Mouse (Mus musculus) forebrain, embryonic 12.5 days (tissue): Measurements from ENCODE around the gene Lpin3. TPM values are rescaled to one million over a fixed set of nuclear protein-coding genes. Genes with fewer than 3 reads are reported as not detected.
A peak's percentile ranks its signal among the peaks of the same experiment; 100 is the strongest.

Source experiments
- ATAC-seq: fragments of 200-750 bp; cut with Nextera tagmentation; 2 replicates; pipeline ENCODE4 v1.8.0; 2017; ENCODE audit warnings: moderate TSS enrichment; ENCODE audit not compliant: low FRiP score
- H3K27ac ChIP-seq: fragments of 300-500 bp; sonication (generic); 2 replicates; pipeline ENCODE4 v1.5.1; 2016; ENCODE audit warnings: mild to moderate bottlenecking
- H3K27me3 ChIP-seq: fragments of 300-500 bp; sonication (generic); 2 replicates; pipeline ENCODE4 v1.6.1; 2016; ENCODE audit warnings: mild to moderate bottlenecking
- H3K36me3 ChIP-seq: fragments of 300-500 bp; sonication (generic); replicated peaks from 2 replicates; pipeline ENCODE4 v1.6.1; 2016; ENCODE audit warnings: mild to moderate bottlenecking
- H3K4me1 ChIP-seq: fragments of 300-500 bp; sonication (generic); 2 replicates; pipeline ENCODE4 v1.6.1; 2016
- H3K4me2 ChIP-seq: fragments of 300-500 bp; sonication (generic); 2 replicates; pipeline ENCODE4 v1.6.1; 2016; ENCODE audit warnings: mild to moderate bottlenecking, moderate library complexity
- H3K4me3 ChIP-seq: fragments of 300-500 bp; sonication (generic); replicated peaks from 2 replicates; pipeline ENCODE4 v1.5.1; 2016; ENCODE audit warnings: mild to moderate bottlenecking
- H3K9ac ChIP-seq: fragments of 300-500 bp; sonication (generic); 2 replicates; pipeline ENCODE4 v1.6.1; 2016; ENCODE audit warnings: mild to moderate bottlenecking
- H3K9me3 ChIP-seq: fragments of 300-500 bp; sonication (generic); 2 replicates; pipeline ENCODE4 v1.6.1; 2016
- WGBS: fragments of 180-500 bp; shearing (Covaris S2); methylation state at CpG from one replicate; pipeline ENCODE4 v1.1.7; 2016; 5-methylcytosine and 5-hydroxymethylcytosine counted together
- polyA plus RNA-seq: library from polyadenylated mRNA; unstranded; fragments of >200 nt; fragmentation: Nextera tagmentation; extraction: Ambion mirVana; gene quantifications from 2 replicates; pipeline ENCODE4 v1.2.1, GENCODE M21; 2016

Lpin3 gene
- polyA plus RNA-seq, 1 experiment from 2014 or later: 0.28 TPM

GRCm38 (mm10) chr2:160871310-160871709 is 9.2 kb upstream of the Lpin3 start:
- no peaks in the 10 kb centered on the region for H3K27me3 ChIP-seq
- H3K36me3 ChIP-seq: no peaks in the 10 kb centered on the region
- WGBS: 79% methylated on average over 3 of the region's 3 CpGs
- no peak overlapping the region for H3K27ac ChIP-seq
- no peak overlapping the region for H3K9ac ChIP-seq
- peaks cover 9% of the 10 kb centered on the region; the same call in 1 of the 2 replicates for H3K4me1 ChIP-seq
- no peak for ATAC-seq
- peak overlapping the region; percentile 33 for H3K4me2 ChIP-seq
- H3K9me3 ChIP-seq: 0 out of 2 replicates have a peak, but pooled peaks cover 5% of the 10 kb centered on the region
- H3K4me3 ChIP-seq: no peak overlapping the region

GRCm38 (mm10) chr2:160872395-160872794 is 8.1 kb upstream of the Lpin3 start:
- peak; percentile 92 for ATAC-seq

GRCm38 (mm10) chr2:160872890-160873382 is 7.5 kb upstream of the Lpin3 start, which contains the start of gene Zhx3:
TSS of gene Zhx3 (minus strand) at chr2:160872998.
- Histone ChIP-seq H3K4me3 (peak within 1 kb of the TSS; percentile 75), H3K27me3 (no peaks in the 10 kb centered on the region), H3K4me2 (peak within 1 kb of the TSS; percentile 83), H3K9ac (peak within 1 kb of the TSS; percentile 88), H3K4me1 (peaks cover 9% of the 10 kb centered on the region; the same call in 1 of the 2 replicates), H3K9me3 (0 out of 2 replicates have a peak, but pooled peaks cover 5% of the 10 kb centered on the region), H3K27ac (peak within 1 kb of the TSS; percentile 98), H3K36me3 (no peaks in the 10 kb centered on the region)
- ATAC-seq: peak; percentile 97
- WGBS: under 1% methylated on average over 34 of the region's 48 CpGs

More at GRCm38 (mm10) chr2:160872395-160872794, 8.1 kb upstream of the Lpin3 start:
- Histone ChIP-seq H3K4me2 (peak overlapping the region; percentile 83), H3K27ac (peak overlapping the region; percentile 98), H3K4me1 (peaks cover 9% of the 10 kb centered on the region; the same call in 1 of the 2 replicates), H3K36me3 (no peaks in the 10 kb centered on the region), H3K27me3 (no peaks in the 10 kb centered on the region), H3K4me3 (peak overlapping the region; percentile 75), H3K9me3 (0 out of 2 replicates have a peak, but pooled peaks cover 5% of the 10 kb centered on the region), H3K9ac (peak overlapping the region; percentile 88)
- under 1% methylated on average over 47 of the region's 47 CpGs for WGBS

- Histone ChIP-seq H3K4me3 (no peak overlapping the region), H3K36me3 (no peaks in the 10 kb centered on the region), H3K9ac (no peak overlapping the region), H3K4me2 (no peak overlapping the region), H3K27ac (no peak overlapping the region), H3K4me1 (peaks cover 9% of the 10 kb centered on the region; the same call in 1 of the 2 replicates), H3K9me3 (0 out of 2 replicates have a peak, but pooled peaks cover 5% of the 10 kb centered on the region), H3K27me3 (no peaks in the 10 kb centered on the region)
- WGBS: 90% methylated on average over 5 of the region's 5 CpGs
- no peak for ATAC-seq
Observed at GRCm38 (mm10) chr2:160874231-160874877, 6.1 kb upstream of the Lpin3 start.

GRCm38 (mm10) chr2:160876115-160876514 is 4.4 kb upstream of the Lpin3 start:
- Histone ChIP-seq H3K27ac (no peak overlapping the region), H3K9me3 (0 out of 2 replicates have a peak, but pooled peaks cover 5% of the 10 kb centered on the region)

GRCm38 (mm10) chr2:160881462-160882101 is 1.1 kb downstream of the Lpin3 start:
- WGBS: 58% methylated on average over 6 of the region's 6 CpGs
- Histone ChIP-seq H3K4me2 (no peak overlapping the region), H3K9me3 (no peaks in the 10 kb centered on the region), H3K36me3 (no peaks in the 10 kb centered on the region), H3K4me3 (no peak overlapping the region), H3K27ac (no peak overlapping the region), H3K4me1 (no peaks in the 10 kb centered on the region), H3K27me3 (no peaks in the 10 kb centered on the region), H3K9ac (no peak overlapping the region)
- no peak for ATAC-seq

More at GRCm38 (mm10) chr2:160876115-160876514, 4.4 kb upstream of the Lpin3 start:
- no peak for ATAC-seq
- no peak overlapping the region for H3K9ac ChIP-seq
- H3K4me1 ChIP-seq: peaks cover 9% of the 10 kb centered on the region; the same call in 1 of the 2 replicates
- WGBS: 81% methylated on average over 4 of the region's 4 CpGs
- H3K36me3 ChIP-seq: no peaks in the 10 kb centered on the region
- H3K4me3 ChIP-seq: no peak overlapping the region
- no peak overlapping the region for H3K4me2 ChIP-seq
- no peaks in the 10 kb centered on the region for H3K27me3 ChIP-seq

GRCm38 (mm10) chr2:160882436-160882835 is 2.0 kb downstream of the Lpin3 start:
- Histone ChIP-seq H3K4me1 (peaks cover 1% of the 10 kb centered on the region), H3K9ac (no peak overlapping the region), H3K9me3 (no peaks in the 10 kb centered on the region), H3K27ac (no peak overlapping the region), H3K27me3 (peaks cover 2% of the 10 kb centered on the region; the same call in 1 of the 2 replicates), H3K36me3 (no peaks in the 10 kb centered on the region), H3K4me3 (no peak overlapping the region), H3K4me2 (no peak overlapping the region)
- 83% methylated on average over 5 of the region's 5 CpGs for WGBS
- no peak for ATAC-seq

GRCm38 (mm10) chr2:160883912-160884311 is 3.4 kb downstream of the Lpin3 start:
- WGBS: 78% methylated on average over 4 of the region's 4 CpGs

GRCm38 (mm10) chr2:160884830-160885229 is 4.4 kb downstream of the Lpin3 start:
- no peak overlapping the region for H3K9ac ChIP-seq
- H3K9me3 ChIP-seq: no peaks in the 10 kb centered on the region
- H3K4me1 ChIP-seq: peaks cover 11% of the 10 kb centered on the region
- H3K27ac ChIP-seq: no peak overlapping the region
- no peak overlapping the region for H3K4me2 ChIP-seq
- H3K4me3 ChIP-seq: no peak overlapping the region
- WGBS: 18% methylated on average over 2 of the region's 2 CpGs
- ATAC-seq: no peak
- no peaks in the 10 kb centered on the region for H3K36me3 ChIP-seq
- peaks cover 18% of the 10 kb centered on the region for H3K27me3 ChIP-seq

More at GRCm38 (mm10) chr2:160883912-160884311, 3.4 kb downstream of the Lpin3 start:
- H3K4me3 ChIP-seq: no peak overlapping the region
- no peak overlapping the region for H3K4me2 ChIP-seq
- H3K9ac ChIP-seq: no peak overlapping the region
- peaks cover 11% of the 10 kb centered on the region for H3K4me1 ChIP-seq
- H3K9me3 ChIP-seq: no peaks in the 10 kb centered on the region
- no peaks in the 10 kb centered on the region for H3K36me3 ChIP-seq
- peaks cover 17% of the 10 kb centered on the region for H3K27me3 ChIP-seq
- no peak for ATAC-seq
- no peak overlapping the region for H3K27ac ChIP-seq

- H3K27me3 ChIP-seq: peaks cover 18% of the 10 kb centered on the region
- H3K4me3 ChIP-seq: no peak overlapping the region
- H3K9ac ChIP-seq: no peak overlapping the region
- 81% methylated on average over 3 of the region's 3 CpGs for WGBS
- H3K27ac ChIP-seq: no peak overlapping the region
- peaks cover 11% of the 10 kb centered on the region for H3K4me1 ChIP-seq
- no peak for ATAC-seq
- no peaks in the 10 kb centered on the region for H3K36me3 ChIP-seq
- no peak overlapping the region for H3K4me2 ChIP-seq
- no peaks in the 10 kb centered on the region for H3K9me3 ChIP-seq
Observed at GRCm38 (mm10) chr2:160886221-160886620, 5.8 kb downstream of the Lpin3 start.

GRCm38 (mm10) chr2:160887284-160887683 is 6.8 kb downstream of the Lpin3 start:
- Histone ChIP-seq H3K9me3 (no peaks in the 10 kb centered on the region), H3K27me3 (peaks cover 18% of the 10 kb centered on the region), H3K36me3 (no peaks in the 10 kb centered on the region), H3K9ac (no peak overlapping the region; the same call in 1 of the 2 replicates), H3K4me1 (peaks cover 11% of the 10 kb centered on the region), H3K4me2 (peak overlapping the region; percentile 80), H3K4me3 (peak overlapping the region; percentile 39), H3K27ac (no peak overlapping the region)
- ATAC-seq: peak; percentile 87
- 4% methylated on average over 11 of the region's 11 CpGs for WGBS

- Histone ChIP-seq H3K9ac (peak overlapping the region; percentile 17; the same call in 1 of the 2 replicates), H3K4me2 (peak overlapping the region; percentile 80), H3K27ac (no peak overlapping the region), H3K4me3 (peak overlapping the region; percentile 39), H3K27me3 (peaks cover 18% of the 10 kb centered on the region), H3K36me3 (no peaks in the 10 kb centered on the region), H3K9me3 (no peaks in the 10 kb centered on the region), H3K4me1 (peaks cover 11% of the 10 kb centered on the region)
- peak; percentile 70; the same call in 1 of the 2 replicates for ATAC-seq
- under 1% methylated on average over 26 of the region's 26 CpGs for WGBS
Observed at GRCm38 (mm10) chr2:160887859-160888258, 7.4 kb downstream of the Lpin3 start.
